Mouse (Mus musculus) G1E (cell line): ENCODE measurements around the gene Aplnr.

ENCODE experiments used
- CTCF ChIP-seq: IDR thresholded peaks from 2 replicates; pipeline ENCODE4 v1.5.1; 2012; ENCODE audit warnings: low read depth, low read length, inconsistent platforms, mixed read lengths
- GATA1 ChIP-seq: IDR thresholded peaks from 2 replicates; pipeline ENCODE4 v1.6.1; 2012; ENCODE audit warnings: borderline replicate concordance, low read length, inconsistent platforms, mixed read lengths
- POLR2AphosphoS5 ChIP-seq: IDR thresholded peaks from 2 replicates; pipeline ENCODE4 v1.6.1; 2012; ENCODE audit warnings: low read depth, low read length, inconsistent platforms; ENCODE audit not compliant: insufficient replicate concordance
- TAL1 ChIP-seq: conservative IDR thresholded peaks from 2 replicates; pipeline ENCODE4 v1.6.1; 2012; ENCODE audit warnings: low read depth, low read length, inconsistent platforms, mixed read lengths

DNA sequence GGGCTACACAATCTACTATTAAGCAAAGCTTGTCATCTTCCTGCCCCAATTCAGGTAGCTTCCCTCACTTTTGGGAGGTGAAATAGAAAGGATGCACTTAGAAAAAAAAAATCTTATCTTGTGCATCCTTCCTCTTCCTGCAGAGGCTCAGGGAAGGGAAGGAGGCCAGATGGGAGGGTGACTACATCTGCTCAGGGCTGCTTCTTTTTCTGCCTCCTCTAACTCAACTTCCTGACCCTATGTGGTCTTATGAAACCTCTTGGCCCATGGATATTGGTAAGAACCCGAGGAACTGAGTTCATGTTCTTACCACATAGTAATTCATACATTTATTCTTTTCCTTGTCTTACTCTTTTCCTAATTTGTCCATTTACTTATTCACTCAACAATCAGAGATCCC, 926 bp upstream of the Aplnr start:
- no peak for TF ChIP-seq GATA1
- TF ChIP-seq CTCF = no peak
- no peak for TF ChIP-seq POLR2AphosphoS5
- no peak for TF ChIP-seq TAL1
